In the genomic region with DNA sequence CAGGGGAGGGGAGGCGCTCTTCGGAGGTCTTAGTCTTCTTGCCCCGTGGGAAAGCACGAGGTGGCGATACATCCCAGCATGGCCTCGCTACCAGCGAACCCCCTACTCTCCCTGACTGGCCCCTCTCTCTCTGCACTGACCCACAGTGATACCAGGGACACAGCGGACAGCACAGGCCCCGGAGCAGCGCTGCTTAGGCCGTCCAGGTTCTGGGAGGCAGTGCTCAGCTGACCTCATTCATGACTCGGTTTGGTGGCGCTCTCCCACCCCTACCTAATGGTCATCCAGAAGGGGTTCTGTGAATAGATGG, we compare ENCODE assay signal across 8 mouse cellular contexts. TPM values are rescaled to one million over a fixed set of nuclear protein-coding genes. Genes with fewer than 3 reads are reported as not detected.
A peak's percentile ranks its signal among the peaks of the same experiment; 100 is the strongest.
DNase-seq lines count a peak whose midpoint lies in the region; ATAC-seq and TF ChIP-seq lines count a peak whose summit lies in the region.

No protein-coding gene starts in this region.

- H3K9ac ChIP-seq in kidney, embryonic 16.5 days (replicated peaks; ENCODE audit: low read length), result peak overlapping the region; percentile 78
- H3K9ac ChIP-seq in forebrain, embryonic 15.5 days (replicated peaks), result peak overlapping the region; percentile 60
- H3K9ac ChIP-seq in liver, postnatal 0 days (replicated peaks), result peak overlapping the region; percentile 7; the same call in 1 of the 2 replicates

- H3K9me3 ChIP-seq in kidney, embryonic 16.5 days (ENCODE audit: low read length), result no peaks in the 10 kb centered on the region
- no peaks in the 10 kb centered on the region for H3K9me3 ChIP-seq in forebrain, embryonic 15.5 days
- no peaks in the 10 kb centered on the region for H3K9me3 ChIP-seq in liver, postnatal 0 days (ENCODE audit: low read length)

- no peaks in the 10 kb centered on the region for H3K36me3 ChIP-seq in kidney, embryonic 16.5 days (ENCODE audit: insufficient read depth, low read length)
- no peaks in the 10 kb centered on the region for H3K36me3 ChIP-seq in forebrain, embryonic 15.5 days
- H3K36me3 ChIP-seq in liver, postnatal 0 days (replicated peaks; ENCODE audit: insufficient read depth, low read length), result no peaks in the 10 kb centered on the region

- H3K4me1 ChIP-seq in kidney, embryonic 16.5 days (ENCODE audit: insufficient read depth, low read length), result peaks cover 18% of the 10 kb centered on the region
- H3K4me1 ChIP-seq in forebrain, embryonic 15.5 days, result peaks cover 31% of the 10 kb centered on the region
- H3K4me1 ChIP-seq in liver, postnatal 0 days (ENCODE audit: insufficient read depth), result peaks cover 18% of the 10 kb centered on the region

- TF ChIP-seq CTCF in liver, postnatal 0 days (IDR thresholded peaks at IDR 0.05; ENCODE audit: low read depth), result no peak

- peak overlapping the region; percentile 95 for H3K4me3 ChIP-seq in kidney, embryonic 16.5 days (ENCODE audit: low read length)
- peak overlapping the region; percentile 69 for H3K4me3 ChIP-seq in forebrain, embryonic 15.5 days
- peak overlapping the region; percentile 85; the same call in 1 of the 2 replicates for H3K4me3 ChIP-seq in liver, postnatal 0 days (ENCODE audit: low read depth, low read length)

- H3K27ac ChIP-seq in kidney, embryonic 16.5 days (ENCODE audit: low read length), result peak overlapping the region; percentile 96
- H3K27ac ChIP-seq in forebrain, embryonic 15.5 days (replicated peaks), result peak overlapping the region; percentile 69
- H3K27ac ChIP-seq in liver, postnatal 0 days (ENCODE audit: low read depth), result peak overlapping the region; percentile 75; the same call in 1 of the 2 replicates

- 50% methylated on average over 13 of the region's 13 CpGs for WGBS in kidney, embryonic 16.5 days
- WGBS in forebrain, embryonic 15.5 days, result 45% methylated on average over 13 of the region's 13 CpGs
- 66% methylated on average over 13 of the region's 13 CpGs for WGBS in liver, postnatal 0 days (ENCODE audit: insufficient replicate concordance)

- no peak for TF ChIP-seq EP300 in liver, postnatal 0 days (IDR thresholded peaks at IDR 0.05; ENCODE audit: low read depth)

- H3K27me3 ChIP-seq in kidney, embryonic 16.5 days (ENCODE audit: insufficient read depth, low read length), result peaks cover 4% of the 10 kb centered on the region; the same call in 1 of the 2 replicates
- H3K27me3 ChIP-seq in forebrain, embryonic 15.5 days, result no peaks in the 10 kb centered on the region; the same call in 1 of the 2 replicates
- H3K27me3 ChIP-seq in liver, postnatal 0 days (ENCODE audit: insufficient read depth, low read length), result no peaks in the 10 kb centered on the region

- ATAC-seq in kidney, embryonic 16.5 days (ENCODE audit: low FRiP score, low TSS enrichment), result peak; percentile 53
- peak; percentile 65; the same call in 1 of the 2 replicates for ATAC-seq in forebrain, embryonic 15.5 days (replicated peaks)
- ATAC-seq in liver, postnatal 0 days, result peak; percentile 1

- peak overlapping the region; percentile 57 for H3K4me2 ChIP-seq in kidney, embryonic 16.5 days (replicated peaks; ENCODE audit: low read depth, low read length)
- peak overlapping the region; percentile 61 for H3K4me2 ChIP-seq in forebrain, embryonic 15.5 days (replicated peaks)
- H3K4me2 ChIP-seq in liver, postnatal 0 days (ENCODE audit: low read depth, low read length), result peak overlapping the region; percentile 88

- no peak for DNase-seq in kidney, adult 8-10 months
- peak; percentile 48 for DNase-seq in ZHBTc4 (ENCODE audit: low read depth, low spot score)
- no peak for DNase-seq in liver, postnatal 0 days
- no peak for DNase-seq in layer of hippocampus, postnatal 14 days (ENCODE audit: low spot score in 2 of 2)
- DNase-seq in kidney, postnatal 36 days, result no peak
- DNase-seq in urinary bladder, adult 2 months (ENCODE audit: low spot score), result no peak

RNA-seq across cellular contexts. Expression of a gene that starts 0.7 kb away (rescaled TPM):
- polyA plus RNA-seq in kidney, embryonic 16.5 days (2015; fragmentation: Nextera tagmentation; extraction: Ambion mirVana), result 89.4 and 93.5 TPM in 2 replicates
- polyA plus RNA-seq in forebrain, embryonic 15.5 days (2015; fragmentation: Nextera tagmentation; extraction: Ambion mirVana), result 147 TPM in 2 replicates
- 24.3 and 26.2 TPM in 2 replicates for polyA plus RNA-seq in liver, postnatal 0 days (2015; fragmentation: Nextera tagmentation; extraction: Ambion mirVana)
- 10 to 100 TPM; 48.2 to 50.3 TPM for total RNA-seq in layer of hippocampus, postnatal 14 days (2021)
- 68.3 and 78.0 TPM in 2 replicates for polyA plus RNA-seq in urinary bladder, adult 2 months (2012; rRNA removed)

RNA-seq across cellular contexts. Expression of a gene that starts 10.4 kb away (rescaled TPM):
- polyA plus RNA-seq in kidney, embryonic 16.5 days (2015; fragmentation: Nextera tagmentation; extraction: Ambion mirVana), result not detected in 2 replicates
- not detected in 2 replicates for polyA plus RNA-seq in forebrain, embryonic 15.5 days (2015; fragmentation: Nextera tagmentation; extraction: Ambion mirVana)
- not detected in 2 replicates for polyA plus RNA-seq in liver, postnatal 0 days (2015; fragmentation: Nextera tagmentation; extraction: Ambion mirVana)
- total RNA-seq in layer of hippocampus, postnatal 14 days (2021), result not detected
- not detected in 2 replicates for polyA plus RNA-seq in urinary bladder, adult 2 months (2012; rRNA removed)

Comparison
In these comparisons a context has a peak if more than half of its experiments do, and no peak if none do; other contexts are left out.
1. ATAC-seq: peak in every context shown above with its lines; median percentile 65 in forebrain, embryonic 15.5 days; 53 in kidney, embryonic 16.5 days; 1 in liver, postnatal 0 days.
2. H3K9ac ChIP-seq: peak in every context shown above with its lines; median percentile 78 in kidney, embryonic 16.5 days; 60 in forebrain, embryonic 15.5 days; 7 in liver, postnatal 0 days.